16 mouse cellular contexts compared by ENCODE assay signal in genomic region chr12:98673879-98674278, GRCm38 (mm10). TPM values are rescaled to one million over a fixed set of nuclear protein-coding genes. Genes with fewer than 3 reads are reported as not detected.
DNase-seq lines count a peak whose midpoint lies in the region; ATAC-seq and TF ChIP-seq lines count a peak whose summit lies in the region.
"Had no signal": no experiment of that assay in that cellular context is flagged by ENCODE, and none has a peak within 500 bp of the region (broad histone marks: within the 10 kb centered on the region; RNA-seq: fewer than 3 reads in every experiment).

No protein-coding gene starts in this region.

- TF ChIP-seq CTCF in lung, postnatal 0 days (IDR thresholded peaks at IDR 0.05) = 0 out of 2 replicates have a peak, but pooled peaks have one; percentile 20

- peaks cover 13% of the 10 kb centered on the region for H3K36me3 ChIP-seq in heart, embryonic 10.5 days
- peaks cover 5% of the 10 kb centered on the region; the same call in 1 of the 2 replicates for H3K36me3 ChIP-seq in lung, postnatal 0 days (ENCODE audit: insufficient read depth, low read length)
- peaks cover 16% of the 10 kb centered on the region for H3K36me3 ChIP-seq in kidney, embryonic 16.5 days (ENCODE audit: insufficient read depth, low read length)
- H3K36me3 ChIP-seq: liver, embryonic 15.5 days had no signal

- H3K9me3 ChIP-seq in heart, embryonic 10.5 days = no peaks in the 10 kb centered on the region
- no peaks in the 10 kb centered on the region for H3K9me3 ChIP-seq in lung, postnatal 0 days (ENCODE audit: low read length)
- no peaks in the 10 kb centered on the region for H3K9me3 ChIP-seq in kidney, embryonic 16.5 days (ENCODE audit: low read length)
- H3K9me3 ChIP-seq: embryonic facial prominence, embryonic 12.5 days; liver, embryonic 15.5 days; lung, embryonic 15.5 days; stomach, embryonic 15.5 days had no signal

- H3K4me3 ChIP-seq in heart, embryonic 10.5 days = no peak overlapping the region
- H3K4me3 ChIP-seq in lung, postnatal 0 days (ENCODE audit: low read depth, low read length) = no peak overlapping the region
- no peak overlapping the region for H3K4me3 ChIP-seq in kidney, embryonic 16.5 days (ENCODE audit: low read length)
- H3K4me3 ChIP-seq: heart, adult 2 months had no signal

- no peaks in the 10 kb centered on the region for H3K27me3 ChIP-seq in heart, embryonic 10.5 days (ENCODE audit: insufficient read depth, poor library complexity, severe bottlenecking)
- H3K27me3 ChIP-seq in lung, postnatal 0 days (replicated peaks; ENCODE audit: insufficient read depth, low read length) = no peaks in the 10 kb centered on the region
- no peaks in the 10 kb centered on the region for H3K27me3 ChIP-seq in kidney, embryonic 16.5 days (ENCODE audit: insufficient read depth, low read length)
- H3K27me3 ChIP-seq: embryonic facial prominence, embryonic 12.5 days; liver, embryonic 15.5 days; lung, embryonic 15.5 days; megakaryocyte, embryonic 14.5 days; stomach, embryonic 15.5 days had no signal

- no peak overlapping the region for H3K27ac ChIP-seq in heart, embryonic 10.5 days
- no peak overlapping the region for H3K27ac ChIP-seq in lung, postnatal 0 days (ENCODE audit: low read length)
- H3K27ac ChIP-seq in kidney, embryonic 16.5 days (ENCODE audit: low read length) = no peak overlapping the region
- H3K27ac ChIP-seq: embryonic facial prominence, embryonic 12.5 days; left cerebral cortex, adult 2 months; liver, embryonic 15.5 days; lung, embryonic 15.5 days; stomach, embryonic 15.5 days had no signal

- TF ChIP-seq EP300 in lung, postnatal 0 days (IDR thresholded peaks at IDR 0.05) = no peak

- WGBS in heart, embryonic 10.5 days = 62% methylated on average over 6 of the region's 6 CpGs
- 65% methylated on average over 6 of the region's 6 CpGs for WGBS in lung, postnatal 0 days
- WGBS in kidney, embryonic 16.5 days = 50% methylated on average over 6 of the region's 6 CpGs

- no peak overlapping the region for H3K9ac ChIP-seq in lung, postnatal 0 days (replicated peaks; ENCODE audit: low read depth)
- H3K9ac ChIP-seq in kidney, embryonic 16.5 days (replicated peaks; ENCODE audit: low read length) = no peak overlapping the region
- H3K9ac ChIP-seq: embryonic facial prominence, embryonic 12.5 days; liver, embryonic 15.5 days; lung, embryonic 15.5 days; stomach, embryonic 15.5 days had no signal

- H3K4me2 ChIP-seq in lung, postnatal 0 days (replicated peaks; ENCODE audit: low read depth, low read length) = no peak overlapping the region
- no peak overlapping the region for H3K4me2 ChIP-seq in kidney, embryonic 16.5 days (replicated peaks; ENCODE audit: low read depth, low read length)

- peaks cover 8% of the 10 kb centered on the region; the same call in 1 of the 2 replicates for H3K4me1 ChIP-seq in heart, embryonic 10.5 days
- H3K4me1 ChIP-seq in lung, postnatal 0 days (ENCODE audit: insufficient read depth, low read depth, low read length) = no peaks in the 10 kb centered on the region
- 0 out of 2 replicates have a peak, but pooled peaks cover 2% of the 10 kb centered on the region for H3K4me1 ChIP-seq in kidney, embryonic 16.5 days (ENCODE audit: insufficient read depth, low read length)
- H3K4me1 ChIP-seq: embryonic facial prominence, embryonic 12.5 days; lung, embryonic 15.5 days; stomach, embryonic 15.5 days had no signal

- DNase-seq in heart, embryonic 10.5 days (ENCODE audit: low spot score) = peak; percentile 48
- DNase-seq in heart, adult 9 months (ENCODE audit: low spot score in 2 of 2) = no peak
- no peak for DNase-seq in lung, postnatal 0 days (ENCODE audit: low spot score)
- DNase-seq in lung, postnatal 25 days (ENCODE audit: low spot score) = no peak
- peak; percentile 6 for DNase-seq in urinary bladder, adult 2 months (ENCODE audit: low spot score)
- no peak for DNase-seq in urinary bladder, postnatal 36 days (ENCODE audit: low spot score in 2 of 2)
- no peak for DNase-seq in cerebellum, adult 11-12 months
- DNase-seq: kidney, adult 11 months had no signal

- no peak for ATAC-seq in lung, postnatal 0 days
- ATAC-seq in kidney, embryonic 16.5 days (ENCODE audit: low FRiP score, low TSS enrichment) = no peak

RNA-seq across cellular contexts. Expression of gene Spata7, which starts 45.9 kb away (rescaled TPM):
- polyA plus RNA-seq in heart, embryonic 10.5 days (2016; fragmentation: Nextera tagmentation; extraction: Ambion mirVana) = 12.2 and 14.2 TPM in 2 replicates
- polyA plus RNA-seq in lung, postnatal 0 days (2015; fragmentation: Nextera tagmentation; extraction: Ambion mirVana) = 6.2 and 6.7 TPM in 2 replicates
- 6.0 and 7.9 TPM in 2 replicates for polyA plus RNA-seq in urinary bladder, adult 2 months (2012; rRNA removed)
- 14.7 and 20.0 TPM in 2 replicates for polyA plus RNA-seq in kidney, embryonic 16.5 days (2015; fragmentation: Nextera tagmentation; extraction: Ambion mirVana)

Comparison
In these comparisons a context has a peak if more than half of its experiments do, and no peak if none do; other contexts are left out.
1. DNase-seq: peak in heart, embryonic 10.5 days (single experiment) and urinary bladder, adult 2 months (single experiment); none in heart, adult 9 months (0 of 2), lung, postnatal 0 days (single experiment), lung, postnatal 25 days (single experiment), urinary bladder, postnatal 36 days (0 of 2) and cerebellum, adult 11-12 months (single experiment).